Mouse (Mus musculus) embryo, embryonic 10.5 days (tissue): Measurements from ENCODE around the gene Limch1.
A peak's percentile ranks its signal among the peaks of the same experiment; 100 is the strongest.

Source experiments
- DNase-seq: peaks from one replicate; pipeline ENCODE4 v3.0.0-alpha.2; 2015; ENCODE audit warnings: low spot score

Limch1 gene

DNA sequence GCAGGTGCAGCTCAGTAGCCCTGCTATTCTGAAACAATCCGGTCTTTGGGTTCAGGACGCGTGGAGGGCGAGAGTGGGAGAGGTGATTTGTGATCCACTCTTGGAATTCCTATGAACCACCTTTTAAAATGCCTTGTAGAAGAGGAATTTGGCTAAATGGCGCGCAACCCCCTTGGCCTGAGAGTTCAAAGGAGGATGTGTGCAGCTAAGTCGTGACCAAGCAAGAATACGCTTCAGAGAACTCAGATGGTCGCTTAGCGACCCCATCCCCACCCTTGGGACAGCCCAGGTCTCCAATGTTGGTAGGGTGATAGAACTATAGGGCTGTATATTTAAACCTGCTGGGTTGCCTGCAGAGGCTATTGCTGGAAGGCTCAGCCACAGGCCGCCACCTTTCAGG lies 1.1 kb downstream of the Limch1 start:
- peak; percentile 52 for DNase-seq

DNA sequence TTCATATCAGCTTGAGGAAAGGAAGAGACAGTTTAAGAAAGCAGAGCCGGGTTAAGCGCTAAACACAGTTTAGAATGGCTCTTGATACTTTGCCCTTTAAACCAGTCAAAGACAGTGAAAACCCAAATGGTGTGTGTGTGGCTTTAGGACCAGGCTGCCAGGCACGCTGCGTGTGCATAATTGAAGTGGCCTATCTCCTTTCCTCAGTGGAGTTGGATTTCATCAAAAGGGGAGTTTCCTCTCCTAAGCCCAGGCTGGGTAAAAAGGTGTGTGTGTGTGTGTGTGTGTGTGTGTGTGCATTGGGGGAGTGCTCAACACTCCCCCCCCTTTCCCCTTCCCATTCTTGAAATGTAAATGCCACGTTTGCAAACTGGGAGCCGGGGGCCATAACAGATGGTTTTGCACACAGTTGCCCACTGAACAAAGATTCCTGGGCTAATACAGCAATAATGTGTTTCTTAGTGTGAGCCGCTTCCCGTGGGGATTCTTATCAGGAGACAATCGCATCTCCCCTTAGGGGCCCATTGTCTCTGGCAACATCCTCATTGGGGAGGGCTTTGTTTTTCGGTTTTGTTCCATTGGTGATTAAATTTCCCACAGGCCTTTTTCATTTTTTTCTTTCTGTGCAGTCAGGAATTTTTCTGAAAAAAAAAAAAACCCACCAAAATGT lies 2.3 kb downstream of the Limch1 start:
- DNase-seq: peak; percentile 49

DNA sequence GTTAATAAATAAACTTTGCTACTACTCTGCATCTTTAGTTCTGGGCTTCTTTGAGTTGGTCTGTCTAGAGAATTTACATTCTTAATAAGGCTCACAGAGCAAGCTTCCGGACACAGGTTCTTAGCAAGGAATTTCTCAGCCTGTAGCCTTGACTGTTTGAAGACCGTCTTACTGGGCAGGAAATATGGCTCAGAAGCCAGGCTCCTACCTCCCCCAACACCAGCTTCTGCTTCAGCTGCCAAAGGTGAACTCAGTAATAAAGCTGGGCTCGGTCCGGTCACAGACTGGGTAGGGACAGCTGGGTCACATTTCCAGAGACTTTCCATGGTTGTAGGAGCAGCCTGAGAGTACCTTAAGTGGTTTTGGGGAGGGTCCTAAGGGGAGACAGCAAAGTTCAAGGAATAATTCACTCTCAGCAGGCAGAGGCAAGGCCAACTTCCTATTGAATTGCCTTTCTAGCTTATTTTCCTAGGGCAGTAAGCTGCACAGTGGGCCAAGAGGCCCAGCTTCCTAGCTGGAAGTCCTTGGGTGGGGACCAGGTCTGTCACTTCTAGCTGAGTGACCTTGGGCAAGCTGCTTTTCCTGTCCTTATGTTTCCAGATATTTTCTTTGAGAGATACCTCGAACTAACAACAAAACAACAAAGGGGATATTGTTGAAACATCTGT lies 3.0 kb downstream of the Limch1 start:
- peak; percentile 32 for DNase-seq

DNA sequence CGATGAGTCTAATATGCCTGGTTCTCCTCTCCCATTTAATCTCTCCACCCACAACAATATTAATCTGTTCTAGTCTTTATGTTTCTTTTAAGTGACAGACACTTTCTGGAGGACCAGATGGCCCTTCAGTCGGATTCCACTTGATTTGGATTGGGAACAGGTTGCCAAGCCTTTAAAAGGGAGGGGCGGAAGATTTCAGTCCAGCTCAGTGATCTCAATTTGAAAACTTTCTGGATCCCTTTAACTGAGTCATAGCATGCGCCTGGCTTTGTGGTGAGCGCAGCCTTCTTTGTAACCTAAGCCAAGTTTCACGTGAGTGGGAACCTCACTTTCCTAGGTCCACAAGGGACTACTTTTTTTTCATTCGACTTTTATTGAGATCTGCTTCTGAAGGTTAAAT lies 5.0 kb downstream of the Limch1 start:
- no peak for DNase-seq

DNA sequence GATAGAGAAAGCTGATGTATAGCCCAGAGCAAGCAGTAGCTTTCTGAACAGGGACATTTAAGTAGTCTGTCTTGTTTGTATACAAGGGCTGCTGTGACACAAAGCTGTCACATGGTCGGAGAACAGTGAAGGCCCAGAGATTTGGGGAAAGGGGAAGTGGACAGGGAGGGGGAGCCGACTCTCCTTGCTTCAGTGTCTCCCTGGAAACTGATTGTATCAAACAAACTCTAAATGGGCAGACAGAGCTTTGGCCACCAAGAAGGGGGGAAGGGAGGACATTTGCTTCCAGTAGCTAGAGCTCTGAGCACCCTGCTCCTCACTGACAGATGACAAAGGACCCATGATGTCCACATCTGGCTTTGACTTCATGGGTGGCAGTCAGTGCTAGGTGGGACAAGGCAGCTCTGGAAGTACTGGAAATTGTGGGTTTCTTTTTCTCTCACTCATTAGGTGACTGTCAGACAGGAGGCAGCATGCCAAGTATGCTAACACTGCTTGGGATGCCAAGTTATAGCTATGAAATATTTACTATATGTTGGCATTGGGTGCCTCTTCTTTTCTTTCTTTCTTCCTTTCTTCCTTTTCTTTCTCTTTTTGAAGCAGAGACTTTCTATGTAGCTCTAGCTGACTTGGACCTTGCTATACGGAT lies 5.8 kb downstream of the Limch1 start:
- no peak for DNase-seq

DNA sequence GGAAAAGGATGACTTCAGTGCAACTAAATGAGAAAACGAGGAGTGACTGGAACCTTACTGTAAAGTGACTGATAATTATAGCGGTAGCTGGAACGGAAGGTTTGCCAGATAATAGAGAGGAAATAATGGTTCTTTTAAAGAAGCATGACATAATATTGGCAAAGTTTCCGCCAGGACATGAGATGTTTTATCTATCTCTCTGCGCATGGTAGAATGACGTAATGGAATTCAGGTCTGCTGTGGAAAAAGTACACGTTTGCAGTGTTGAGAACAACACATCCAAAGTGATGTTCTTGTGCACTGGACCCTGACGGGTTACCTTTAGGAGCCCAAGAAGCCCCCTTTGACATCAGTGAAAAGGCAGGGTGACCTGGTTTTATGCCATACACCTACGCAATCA lies 8.0 kb downstream of the Limch1 start:
- no peak for DNase-seq

DNA sequence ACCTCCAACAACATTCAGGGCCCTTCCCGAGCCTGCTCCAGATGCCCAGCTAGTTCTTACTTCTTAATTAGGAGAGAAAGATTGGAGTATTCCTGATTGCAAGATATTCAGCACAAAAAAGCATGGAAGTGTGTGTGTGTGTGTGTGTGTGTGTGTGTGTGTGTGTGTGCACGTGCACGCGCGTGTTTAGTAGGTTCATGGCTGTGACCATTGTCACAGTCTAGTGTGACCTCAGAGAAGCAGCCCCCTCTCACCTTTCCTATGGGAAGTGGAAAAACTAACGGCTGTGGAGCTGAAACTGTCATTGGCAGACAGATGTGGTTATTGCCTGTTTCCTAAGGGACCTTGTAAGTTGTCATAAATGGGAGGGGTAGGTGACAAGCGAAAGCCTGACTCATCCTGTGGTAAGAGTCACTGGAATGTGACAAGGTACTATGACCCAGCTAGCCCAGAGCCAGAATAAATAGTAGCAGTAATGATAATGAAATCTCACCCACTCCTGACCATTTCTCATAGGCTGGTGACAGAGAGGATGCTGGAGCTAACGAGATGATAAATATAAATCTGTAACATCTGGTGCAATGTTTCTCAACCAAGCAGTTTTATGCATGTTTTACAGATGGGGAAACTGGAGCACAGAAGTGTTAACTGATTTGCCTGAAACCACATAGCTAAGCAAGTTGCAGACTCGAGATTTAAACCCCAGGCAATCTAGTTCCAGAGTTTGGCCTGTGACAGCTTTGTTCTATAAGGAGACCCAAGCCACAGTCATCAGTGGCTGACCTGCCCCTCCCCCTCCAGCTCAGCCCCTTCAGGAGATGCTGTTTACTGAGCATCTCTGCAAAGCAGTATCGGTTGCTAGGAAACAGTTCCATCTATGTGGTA lies 11.4 kb downstream of the Limch1 start:
- DNase-seq: peak; percentile 48

DNA sequence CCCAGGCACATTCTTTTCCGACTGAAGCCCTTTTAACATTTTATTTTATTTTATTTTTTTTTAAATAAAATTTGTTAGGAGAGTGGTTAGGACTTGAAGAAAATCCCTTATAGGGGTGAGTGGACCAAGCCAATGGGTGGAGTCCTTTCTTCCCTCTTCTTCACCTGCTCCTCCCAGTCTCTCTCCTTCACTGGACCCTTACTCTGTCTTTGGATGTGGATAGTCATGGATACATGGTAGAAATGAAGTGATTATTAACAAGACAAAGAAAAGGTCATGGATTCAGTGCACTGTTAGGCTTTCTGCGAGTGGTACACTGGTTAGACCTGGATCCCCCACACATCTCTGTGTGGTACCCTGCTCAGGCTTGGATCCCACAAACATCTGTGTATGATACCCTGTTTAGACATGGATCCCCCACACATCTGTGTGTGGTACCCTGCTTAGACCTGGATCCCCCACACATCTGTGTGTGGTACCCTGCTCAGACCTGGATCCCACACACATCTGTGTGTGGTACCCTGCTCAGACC lies 12.1 kb downstream of the Limch1 start:
- no peak for DNase-seq

DNA sequence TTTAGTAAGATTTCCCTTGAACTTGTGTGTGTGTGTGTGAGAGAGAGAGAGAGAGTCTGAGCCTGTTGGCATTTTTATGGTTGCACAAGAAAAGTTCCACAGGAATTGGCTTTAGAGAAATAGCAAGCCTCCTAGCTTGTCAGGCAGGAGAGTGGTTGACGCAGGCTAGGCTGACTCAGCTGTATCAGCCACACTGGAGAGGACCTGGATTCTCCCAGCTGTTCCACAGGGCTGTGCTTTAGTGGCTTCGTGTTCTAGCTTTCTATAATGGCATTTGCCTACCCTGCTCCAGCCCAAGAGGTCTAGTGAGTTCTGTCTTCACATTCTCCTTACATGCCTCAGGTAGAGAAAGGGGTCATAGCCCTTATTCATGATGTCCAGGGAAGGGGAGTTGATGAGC lies 13.7 kb downstream of the Limch1 start:
- no peak for DNase-seq

DNA sequence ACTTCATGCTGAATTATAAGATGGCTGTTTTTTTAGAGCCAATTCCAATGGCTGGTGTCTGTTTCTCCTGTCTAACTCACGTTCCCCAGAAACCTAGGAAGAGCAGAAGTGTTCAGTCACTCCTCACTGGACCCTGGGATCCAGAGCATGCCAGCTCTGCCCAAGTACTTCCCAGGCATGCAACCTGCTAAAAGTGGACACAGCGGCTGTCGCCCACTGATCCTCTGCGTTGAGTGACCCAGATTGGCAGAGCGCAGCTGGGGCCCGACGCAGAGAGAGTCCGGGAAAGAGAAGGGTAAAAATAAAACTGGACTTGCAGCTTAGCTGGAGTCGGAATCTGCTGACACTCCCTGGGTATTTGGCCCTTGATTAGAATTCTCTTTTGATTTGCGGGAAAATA lies 15.1 kb downstream of the Limch1 start:
- no peak for DNase-seq

DNA sequence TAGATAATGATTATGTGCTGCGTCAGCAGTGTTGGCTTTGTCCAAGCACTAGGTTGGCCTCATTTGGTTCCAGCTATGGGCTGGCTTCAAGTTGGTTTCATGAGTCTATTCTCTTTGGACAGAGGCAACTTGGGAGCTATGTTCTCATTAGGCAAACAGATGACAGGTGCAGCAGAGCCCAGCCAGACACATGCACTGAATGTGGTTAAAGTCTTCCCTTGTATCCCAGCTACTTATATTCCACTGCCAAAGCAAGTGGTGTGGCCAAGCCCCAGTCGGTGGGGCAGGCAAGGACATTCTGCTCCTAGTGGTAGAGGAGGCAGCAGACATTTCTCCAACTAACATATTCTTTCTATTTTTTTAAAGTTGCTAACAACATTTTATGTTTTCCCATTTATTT lies 16.4 kb downstream of the Limch1 start:
- no peak for DNase-seq

DNA sequence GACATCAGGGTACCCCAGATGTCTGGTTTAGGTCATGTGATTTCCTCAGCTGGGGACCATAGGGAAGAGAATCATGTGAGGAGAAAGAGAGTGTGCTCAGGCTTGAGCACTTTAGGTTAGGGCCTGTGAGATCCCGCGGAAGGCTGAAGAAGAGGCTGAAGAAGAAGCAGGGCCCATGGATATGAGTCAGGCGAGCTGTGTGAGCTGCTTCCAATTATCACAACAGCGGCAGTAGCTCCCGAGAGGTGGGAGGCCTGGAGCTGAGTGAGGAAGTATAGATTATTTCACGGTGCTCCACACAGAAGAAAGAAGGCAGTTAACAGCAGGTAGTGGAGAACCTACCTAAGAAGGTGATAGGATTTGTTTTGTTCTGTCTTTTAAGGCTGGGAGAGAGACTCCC lies 18.5 kb downstream of the Limch1 start:
- DNase-seq: no peak

DNA sequence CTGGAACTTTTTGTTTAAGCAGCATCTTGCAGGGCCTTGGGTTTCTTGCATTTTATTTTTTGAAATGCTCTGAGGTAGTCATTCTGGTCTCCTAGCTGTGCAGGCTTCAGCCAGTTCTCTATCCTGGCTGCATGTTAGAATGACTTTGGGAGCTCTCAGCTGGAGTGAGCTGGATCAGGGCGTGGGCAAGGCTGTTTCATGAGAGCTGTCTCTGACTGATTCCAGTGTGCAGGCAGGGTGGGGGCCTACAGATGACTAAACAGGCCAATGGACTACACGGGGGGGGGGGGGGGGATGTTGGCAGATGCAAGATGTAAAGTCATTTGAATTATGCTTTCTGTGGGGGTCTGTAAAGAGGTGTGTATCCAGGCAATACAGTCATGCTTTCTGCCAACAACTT lies 20.3 kb downstream of the Limch1 start:
- DNase-seq: no peak

DNA sequence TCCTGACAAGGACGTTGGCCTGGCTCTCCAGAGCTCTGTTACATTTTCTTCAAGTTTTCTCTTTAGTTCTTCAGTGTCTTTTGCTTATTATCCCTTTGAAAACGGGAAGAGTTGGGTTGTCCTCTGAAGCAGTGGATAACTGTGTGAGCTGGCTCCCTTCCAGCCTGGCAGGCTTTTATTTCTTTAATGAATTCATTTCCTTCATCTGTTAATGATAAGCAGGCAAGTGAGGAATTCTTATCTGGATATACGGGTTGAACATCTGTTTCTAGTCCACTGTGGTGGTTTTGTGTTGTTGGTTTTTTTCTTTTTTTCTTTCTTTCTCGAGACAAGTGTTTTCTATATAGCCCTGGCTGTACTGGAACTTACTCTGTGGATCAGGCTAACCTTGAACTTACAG lies 22.4 kb downstream of the Limch1 start:
- no peak for DNase-seq

DNA sequence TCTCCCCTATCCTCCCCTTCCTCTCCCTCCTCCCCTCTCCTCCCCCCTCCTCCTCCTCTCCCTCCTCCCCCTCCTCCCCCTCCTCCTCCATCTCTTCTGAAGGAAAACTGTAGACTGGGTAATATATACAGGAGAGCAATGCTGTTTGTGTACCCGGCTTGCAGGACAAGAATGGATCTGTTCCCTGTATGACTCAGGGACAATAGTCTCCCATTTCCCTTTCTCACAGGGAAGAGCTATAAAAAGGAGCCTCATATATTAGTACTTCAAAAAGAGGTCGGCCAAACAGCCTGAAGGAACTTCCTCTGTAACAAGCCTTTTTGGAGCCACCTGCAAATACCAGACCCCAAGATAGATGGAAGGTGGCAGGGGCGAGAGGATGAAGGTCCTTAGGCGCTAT lies 23.4 kb downstream of the Limch1 start:
- no peak for DNase-seq

DNA sequence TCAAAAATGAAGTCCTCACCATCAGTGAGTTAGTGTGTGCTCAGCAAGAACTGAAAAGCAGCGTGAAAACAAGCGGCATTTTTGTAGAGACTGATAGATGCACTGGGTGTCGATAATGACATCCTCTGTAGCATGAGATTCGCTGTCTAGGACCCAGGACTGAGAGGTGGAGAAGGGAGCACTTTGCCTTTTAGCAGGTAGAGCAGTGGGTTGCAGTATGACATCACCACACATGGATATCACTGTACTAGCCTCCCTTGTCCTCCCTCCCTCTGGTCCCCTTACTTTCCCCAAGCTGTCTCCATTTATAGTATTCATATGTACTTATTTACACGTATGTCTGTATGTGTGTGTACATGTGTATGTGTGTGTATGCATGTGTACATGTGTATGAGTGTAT lies 23.9 kb downstream of the Limch1 start:
- DNase-seq: no peak

DNA sequence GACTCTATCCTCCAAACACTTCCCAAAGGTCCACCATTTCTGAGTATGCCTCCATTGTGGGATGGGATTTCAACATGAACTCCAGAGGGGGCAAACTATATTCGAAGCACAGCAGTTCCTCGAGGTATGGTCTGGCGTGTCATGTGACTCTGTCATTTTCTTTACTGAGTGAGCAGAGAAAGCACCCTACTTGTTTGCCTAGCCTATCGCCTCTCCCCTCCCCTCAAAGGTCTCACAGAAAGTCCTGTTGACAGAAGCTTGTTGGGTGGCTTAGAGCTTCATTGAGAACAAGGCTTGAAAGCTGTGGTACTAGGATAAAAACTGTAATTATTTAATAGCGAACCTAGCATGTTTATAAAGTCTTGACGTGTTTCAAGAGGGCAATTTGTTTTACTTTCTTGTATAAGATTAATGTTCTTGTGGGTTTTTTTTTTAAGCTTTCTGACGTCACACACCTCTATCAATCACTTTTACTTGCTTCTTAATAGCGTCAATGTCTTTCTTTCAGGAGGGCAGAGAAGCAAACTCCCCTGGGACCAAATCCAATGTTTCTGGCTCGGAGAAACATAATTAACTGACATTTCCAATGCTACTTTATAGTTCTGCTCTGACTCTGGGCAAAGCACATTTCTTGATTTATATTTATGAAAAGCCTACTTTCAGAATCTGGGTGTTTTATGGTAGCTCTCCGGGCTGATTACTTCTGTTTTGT lies 32.5 kb downstream of the Limch1 start:
- no peak for DNase-seq

DNA sequence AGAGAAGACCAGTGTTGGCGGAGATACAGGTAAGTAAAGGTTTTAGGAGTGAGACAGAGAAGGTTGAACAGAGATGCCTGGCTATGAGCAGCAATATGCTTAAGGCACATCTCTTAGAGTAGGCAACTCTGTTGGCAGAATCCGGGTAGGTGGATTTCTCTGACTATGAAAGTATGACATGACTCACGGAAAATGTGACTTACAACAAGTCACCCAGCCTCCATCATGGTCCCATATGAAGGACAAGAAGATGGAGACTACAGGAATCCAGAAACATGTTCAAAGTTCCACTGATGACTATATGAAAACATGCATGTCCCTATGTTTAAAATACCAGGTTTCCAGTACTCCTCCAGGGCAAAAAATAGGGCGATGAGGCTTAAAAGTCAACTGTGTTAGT lies 34.7 kb downstream of the Limch1 start:
- DNase-seq: no peak

DNA sequence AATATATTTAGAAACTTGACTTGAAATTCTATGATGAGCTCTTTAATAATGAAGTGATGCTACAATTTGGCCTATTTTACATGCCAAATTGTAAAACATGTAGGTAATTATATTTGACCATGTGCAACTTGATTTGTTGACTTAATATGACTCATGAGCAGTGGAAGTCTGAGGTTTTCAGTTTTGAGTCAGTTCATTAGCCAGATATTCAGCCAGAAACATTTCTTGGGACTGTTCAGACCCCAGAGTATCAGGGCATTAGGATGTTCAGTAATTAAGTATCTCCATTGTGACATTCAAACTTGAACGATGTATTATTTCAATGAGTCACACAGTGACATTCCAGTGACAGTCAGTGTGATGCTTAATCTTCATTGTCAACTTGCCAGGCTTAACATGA lies 35.9 kb downstream of the Limch1 start:
- no peak for DNase-seq

DNA sequence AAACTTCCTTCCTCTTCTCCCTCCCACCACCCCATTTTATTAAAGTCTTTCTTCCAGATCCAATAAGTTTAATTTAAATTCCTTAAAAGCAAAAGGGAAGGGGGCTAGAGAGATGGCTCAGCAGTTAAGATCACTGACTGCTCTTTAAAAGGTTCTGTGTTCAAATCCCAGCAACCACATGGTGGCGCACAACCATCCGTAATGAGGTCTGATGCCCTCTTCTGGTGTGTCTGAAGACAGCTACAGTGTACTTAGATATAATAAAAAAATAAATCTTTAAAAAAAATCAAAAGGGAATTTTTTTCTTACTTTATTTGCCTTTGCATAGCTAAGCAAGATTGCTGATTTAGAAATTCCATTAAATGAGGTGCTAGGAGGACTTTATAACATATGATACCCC lies 37.2 kb downstream of the Limch1 start:
- no peak for DNase-seq

DNA sequence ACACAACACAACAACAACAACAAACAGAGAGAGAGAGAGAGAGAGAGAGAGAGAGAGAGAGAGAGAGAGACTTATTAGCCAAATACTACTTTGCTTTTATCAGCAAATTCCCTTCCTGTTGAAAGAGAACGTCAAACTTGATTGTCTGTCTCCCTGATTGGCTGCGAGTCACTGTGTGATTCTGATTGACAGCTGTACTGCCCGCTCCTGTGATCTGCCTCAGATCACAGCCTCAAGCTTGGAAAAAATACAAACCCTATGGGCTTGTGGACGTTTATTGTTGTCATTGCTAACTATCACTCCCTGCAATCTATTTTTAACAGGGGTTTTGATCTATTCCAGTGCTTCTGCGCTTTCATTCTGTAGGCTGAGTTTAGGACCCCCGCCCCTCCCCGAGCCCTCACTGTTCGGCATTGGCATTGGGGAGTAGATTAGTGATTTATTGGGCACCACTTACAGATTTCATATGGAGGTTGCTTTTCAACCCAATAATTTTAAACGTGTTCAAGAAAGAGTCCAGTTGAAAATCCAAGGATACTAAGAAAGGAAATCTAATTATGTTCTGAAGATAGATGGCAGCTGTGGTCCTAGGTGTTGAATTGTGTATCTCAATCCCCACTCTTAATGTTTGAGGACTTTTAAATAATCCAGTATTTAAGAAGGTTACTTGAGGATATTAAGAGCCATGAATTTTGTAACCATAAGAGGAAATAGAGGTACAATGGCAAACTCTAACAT lies 39.2 kb downstream of the Limch1 start:
- no peak for DNase-seq
